Comparison of ENCODE assay signal across 10 mouse cellular contexts in genomic region chr12:57537791-57538587, GRCm38 (mm10). TPM values are rescaled to one million over a fixed set of nuclear protein-coding genes. Genes with fewer than 3 reads are reported as not detected.
DNase-seq lines count a peak whose midpoint lies in the region; ATAC-seq lines count a peak whose summit lies in the region.
"Had no signal": no experiment of that assay in that cellular context is flagged by ENCODE, and none has a peak within 500 bp of the region (broad histone marks: within the 10 kb centered on the region; RNA-seq: fewer than 3 reads in every experiment).

No protein-coding gene starts in this region.

- no peak overlapping the region for H3K9ac ChIP-seq in heart, embryonic 11.5 days (ENCODE audit: low read depth, low read length)
- H3K9ac ChIP-seq in hindbrain, embryonic 15.5 days: no peak overlapping the region
- peak overlapping the region; percentile 70 for H3K9ac ChIP-seq in midbrain, embryonic 11.5 days (ENCODE audit: low read length)

- H3K4me3 ChIP-seq in heart, embryonic 11.5 days (ENCODE audit: low read depth, low read length): peak overlapping the region; percentile 36
- H3K4me3 ChIP-seq in hindbrain, embryonic 15.5 days: peak overlapping the region; percentile 13; the same call in 1 of the 2 replicates
- H3K4me3 ChIP-seq in midbrain, embryonic 11.5 days (ENCODE audit: low read depth, low read length): peak overlapping the region; percentile 36

- no peaks in the 10 kb centered on the region for H3K9me3 ChIP-seq in heart, embryonic 11.5 days (replicated peaks; ENCODE audit: control insufficient read depth, low read length)
- H3K9me3 ChIP-seq in hindbrain, embryonic 15.5 days: no peaks in the 10 kb centered on the region
- no peaks in the 10 kb centered on the region for H3K9me3 ChIP-seq in midbrain, embryonic 11.5 days (ENCODE audit: control insufficient read depth, low read length)

- peak overlapping the region; percentile 71 for H3K4me2 ChIP-seq in heart, embryonic 11.5 days
- peak overlapping the region; percentile 41 for H3K4me2 ChIP-seq in hindbrain, embryonic 15.5 days
- peak overlapping the region; percentile 68 for H3K4me2 ChIP-seq in midbrain, embryonic 11.5 days

- WGBS in heart, embryonic 11.5 days (ENCODE audit: insufficient replicate concordance): under 1% methylated on average over 21 of the region's 21 CpGs
- under 1% methylated on average over 21 of the region's 21 CpGs for WGBS in hindbrain, embryonic 15.5 days
- WGBS in midbrain, embryonic 11.5 days: under 1% methylated on average over 21 of the region's 21 CpGs

- no peaks in the 10 kb centered on the region for H3K36me3 ChIP-seq in heart, embryonic 11.5 days (ENCODE audit: control insufficient read depth, insufficient read depth, low read length)
- H3K36me3 ChIP-seq in hindbrain, embryonic 15.5 days: no peaks in the 10 kb centered on the region
- no peaks in the 10 kb centered on the region for H3K36me3 ChIP-seq in midbrain, embryonic 11.5 days (ENCODE audit: control insufficient read depth, insufficient read depth, low read length)

- no peak overlapping the region for H3K27ac ChIP-seq in heart, embryonic 11.5 days (ENCODE audit: low read depth, low read length)
- no peak overlapping the region for H3K27ac ChIP-seq in hindbrain, embryonic 15.5 days (replicated peaks)
- peak overlapping the region; percentile 86 for H3K27ac ChIP-seq in midbrain, embryonic 11.5 days (ENCODE audit: low read depth, low read length)

- no peak for DNase-seq in heart, postnatal 25 days (ENCODE audit: low spot score)
- peak; percentile 30 for DNase-seq in ZHBTc4 (ENCODE audit: low read depth, low spot score)
- peak; percentile 93 for DNase-seq in midbrain, embryonic 11.5 days (ENCODE audit: low spot score, missing footprints)
- DNase-seq in layer of hippocampus, adult 8-10 months (ENCODE audit: low spot score in 2 of 2): no peak
- no peak for DNase-seq in right cerebral cortex, postnatal 25 days
- DNase-seq in layer of hippocampus, postnatal 36 days: no peak

- peaks cover 86% of the 10 kb centered on the region for H3K27me3 ChIP-seq in heart, embryonic 11.5 days (ENCODE audit: control insufficient read depth, insufficient read depth, low read length)
- peaks cover 85% of the 10 kb centered on the region for H3K27me3 ChIP-seq in hindbrain, embryonic 15.5 days
- peaks cover 72% of the 10 kb centered on the region for H3K27me3 ChIP-seq in midbrain, embryonic 11.5 days (ENCODE audit: control insufficient read depth, insufficient read depth, low read length)

- intact Hi-C loops in heart, postnatal 25 days (cut with DNase I): no loop called here

- ATAC-seq in heart, embryonic 11.5 days (replicated peaks; ENCODE audit: insufficient number of reproducible peaks, low FRiP score, low TSS enrichment): no peak
- no peak for ATAC-seq in hindbrain, embryonic 15.5 days (ENCODE audit: low FRiP score, low read depth)
- ATAC-seq in midbrain, embryonic 11.5 days (ENCODE audit: low FRiP score): no peak

- peaks cover 3% of the 10 kb centered on the region; the same call in 1 of the 2 replicates for H3K4me1 ChIP-seq in heart, embryonic 11.5 days (ENCODE audit: control insufficient read depth, insufficient read depth, low read length)
- H3K4me1 ChIP-seq in hindbrain, embryonic 15.5 days (replicated peaks): 0 out of 2 replicates have a peak, but pooled peaks cover 8% of the 10 kb centered on the region
- H3K4me1 ChIP-seq in midbrain, embryonic 11.5 days (ENCODE audit: control insufficient read depth, insufficient read depth, low read length): peaks cover 24% of the 10 kb centered on the region

RNA-seq across cellular contexts. Expression of gene Foxa1, which starts 8.7 kb away (rescaled TPM):
- polyA plus RNA-seq in heart, embryonic 11.5 days (2014; fragmentation: Nextera tagmentation; extraction: Ambion mirVana): 0.27 and 0.59 TPM in 2 replicates
- total RNA-seq in heart, postnatal 25 days (2021): not detected
- 0.89 and 1.2 TPM in 2 replicates for polyA plus RNA-seq in hindbrain, embryonic 15.5 days (2015; fragmentation: Nextera tagmentation; extraction: Ambion mirVana)
- polyA plus RNA-seq in midbrain, embryonic 11.5 days (2014; fragmentation: Nextera tagmentation; extraction: Ambion mirVana): 6.8 and 10.5 TPM in 2 replicates
- not detected for total RNA-seq in layer of hippocampus, adult 8-10 months (2022)
- total RNA-seq in layer of hippocampus, postnatal 36 days (2021): not detected
- total RNA-seq: layer of hippocampus, postnatal 25 days had no signal
- polyA plus RNA-seq: CD4-positive, CD25-positive, alpha-beta regulatory T cell, adult 4 months had no signal

RNA-seq across cellular contexts. Expression of gene Ttc6, which starts 25.9 kb away (rescaled TPM):
- polyA plus RNA-seq in heart, embryonic 11.5 days (2014; fragmentation: Nextera tagmentation; extraction: Ambion mirVana): 0.10 and 0.49 TPM in 2 replicates
- under 1 TPM in 1 of 2 experiments, not detected in 1; 0.08 TPM for total RNA-seq in heart, postnatal 25 days (2021)
- polyA plus RNA-seq in hindbrain, embryonic 15.5 days (2015; fragmentation: Nextera tagmentation; extraction: Ambion mirVana): 0.78 and 0.92 TPM in 2 replicates
- polyA plus RNA-seq in midbrain, embryonic 11.5 days (2014; fragmentation: Nextera tagmentation; extraction: Ambion mirVana): 2.6 and 2.9 TPM in 2 replicates
- under 1 TPM in 3 of 4 experiments, not detected in 1; 0.08 to 0.41 (median 0.25) TPM for total RNA-seq in layer of hippocampus, adult 8-10 months (2022)
- under 1 TPM; 0.13 to 0.30 TPM for total RNA-seq in layer of hippocampus, postnatal 36 days (2021)
- polyA plus RNA-seq: CD4-positive, CD25-positive, alpha-beta regulatory T cell, adult 4 months had no signal

Comparison
In these comparisons a context has a peak if more than half of its experiments do, and no peak if none do; other contexts are left out.
1. DNase-seq: peak in ZHBTc4 (single experiment) and midbrain, embryonic 11.5 days (single experiment); none in heart, postnatal 25 days (single experiment), layer of hippocampus, adult 8-10 months (0 of 2), right cerebral cortex, postnatal 25 days (single experiment) and layer of hippocampus, postnatal 36 days (0 of 2).
2. Peak in every context shown above with its lines, with median percentiles within 50 percentile points of each other: H3K4me2 ChIP-seq and H3K4me3 ChIP-seq.